Mouse (Mus musculus) thymus, postnatal 14 days (tissue): Measurements from ENCODE around the gene Prpf6.
A peak's percentile ranks its signal among the peaks of the same experiment; 100 is the strongest.

Experiments used
- DNase-seq: peaks from one replicate; pipeline ENCODE4 v3.0.0; 2021

Gene Prpf6

DNA sequence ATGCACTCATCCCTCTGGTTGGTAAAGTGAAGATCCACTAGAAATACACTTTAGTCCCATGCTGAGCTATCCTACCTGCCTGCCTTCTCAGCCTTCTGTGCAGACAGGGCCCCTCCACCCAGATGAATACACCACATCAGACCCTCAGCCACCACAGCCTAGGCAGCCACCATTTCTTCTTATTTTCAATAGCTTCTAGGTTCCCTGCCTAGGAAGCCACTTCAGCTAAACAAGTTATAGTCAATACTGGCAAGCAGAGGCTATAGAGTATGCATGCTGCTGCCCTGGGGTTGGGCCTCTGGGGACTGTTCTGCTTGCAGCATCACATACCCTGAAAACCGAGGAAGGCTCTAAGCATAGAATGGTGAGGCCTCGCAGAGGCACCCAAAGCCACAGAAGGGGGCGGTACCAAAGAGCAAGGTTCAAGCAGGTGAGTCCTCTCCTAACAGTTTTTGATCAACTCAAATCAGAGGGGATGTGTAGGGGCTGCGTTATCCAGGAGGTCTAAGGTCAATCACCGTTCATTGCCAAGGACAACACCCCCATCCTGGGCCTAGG, at the start of gene Prpf6:
Gene Prpf6 (plus strand): TSS at position 341 of the 558 bp plus-strand sequence.
- peak; percentile 68 for DNase-seq

DNA sequence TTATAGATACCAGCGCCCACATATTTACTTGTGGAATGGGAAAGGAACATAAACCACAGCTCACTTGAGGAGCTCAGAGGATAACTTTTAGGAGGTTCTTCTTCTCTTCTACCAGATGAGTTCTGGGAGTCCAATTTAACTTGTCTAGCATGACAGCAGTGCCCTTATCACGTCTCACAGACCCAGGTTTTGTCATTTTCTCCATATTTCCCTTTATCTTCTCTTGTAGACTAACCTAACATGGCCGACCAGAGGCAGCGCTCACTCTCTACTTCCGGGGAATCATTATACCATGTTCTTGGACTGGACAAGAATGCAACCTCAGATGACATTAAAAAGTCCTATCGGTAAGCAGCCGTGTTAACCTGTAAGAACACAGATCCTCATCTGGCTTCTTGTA, 45.5 kb upstream of the Prpf6 start:
- DNase-seq: no peak

DNA sequence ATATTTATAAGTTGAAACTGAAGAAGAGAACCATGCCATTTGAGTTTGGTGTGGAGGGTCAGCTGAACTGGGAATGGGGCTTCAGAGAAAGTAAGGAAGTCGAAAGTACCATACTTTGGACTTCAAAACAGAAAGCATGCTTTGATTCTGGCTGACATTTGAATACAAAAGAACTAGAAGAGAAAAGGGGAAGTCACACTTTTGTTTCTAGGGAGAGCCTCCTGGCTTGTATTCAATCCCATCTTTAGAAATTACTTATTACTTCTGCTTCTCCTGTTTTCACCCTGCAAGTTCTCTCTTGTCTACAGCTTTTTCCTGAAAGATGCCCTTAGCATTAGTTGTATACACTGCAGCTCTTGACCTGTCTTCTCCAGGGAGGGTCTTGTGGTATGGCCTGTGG, 43.4 kb upstream of the Prpf6 start:
- DNase-seq: no peak

DNA sequence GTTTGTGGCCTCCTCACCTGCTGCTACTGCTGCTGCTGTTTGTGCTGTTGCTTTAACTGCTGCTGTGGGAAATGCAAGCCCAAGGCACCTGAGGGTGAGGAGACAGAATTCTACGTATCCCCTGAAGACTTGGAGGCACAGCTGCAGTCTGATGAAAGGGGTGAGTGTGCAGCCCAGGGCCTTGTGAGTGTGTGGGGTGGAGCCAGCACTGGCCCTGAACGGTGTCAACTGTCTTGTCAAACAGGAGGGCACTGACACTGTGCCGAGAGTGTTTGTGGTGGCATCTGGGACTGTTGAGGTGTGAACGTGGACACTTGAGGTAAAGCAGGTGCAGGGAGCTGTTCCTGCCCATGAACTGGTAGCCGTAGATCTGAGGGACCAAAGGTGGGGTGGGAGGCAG, 43.0 kb upstream of the Prpf6 start:
- no peak for DNase-seq

GRCm38 (mm10) chr2:181550233-181550632, 41.4 kb upstream of the Prpf6 start:
- no peak for DNase-seq

GRCm38 (mm10) chr2:181553772-181554171, 37.9 kb upstream of the Prpf6 start:
- no peak for DNase-seq

GRCm38 (mm10) chr2:181567338-181567737, 24.3 kb upstream of the Prpf6 start:
- DNase-seq: no peak

GRCm38 (mm10) chr2:181568272-181569008, 23.2 kb upstream of the Prpf6 start:
- peak; percentile 66 for DNase-seq

DNA sequence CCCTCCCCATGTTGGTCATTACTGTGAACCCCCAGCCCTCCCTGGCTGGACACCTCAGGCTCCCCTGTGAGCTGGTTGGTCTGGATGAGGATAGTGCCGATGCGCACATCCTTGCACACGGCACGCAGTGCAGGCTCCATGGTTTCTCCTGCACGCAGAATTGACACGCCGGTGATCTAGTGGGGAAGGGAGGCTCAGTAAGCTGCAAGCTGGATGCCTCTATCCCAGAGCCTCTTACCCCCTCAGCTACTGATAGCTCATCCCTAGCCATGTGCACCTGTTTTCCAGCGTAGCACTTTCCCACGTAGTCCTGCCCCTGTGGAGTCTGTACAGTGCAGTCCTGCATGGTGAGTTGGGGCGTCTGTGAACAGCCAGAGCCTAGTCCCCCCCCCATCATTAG, 21.8 kb upstream of the Prpf6 start:
- no peak for DNase-seq

GRCm38 (mm10) chr2:181570375-181570774, 21.3 kb upstream of the Prpf6 start:
- DNase-seq: no peak

DNA sequence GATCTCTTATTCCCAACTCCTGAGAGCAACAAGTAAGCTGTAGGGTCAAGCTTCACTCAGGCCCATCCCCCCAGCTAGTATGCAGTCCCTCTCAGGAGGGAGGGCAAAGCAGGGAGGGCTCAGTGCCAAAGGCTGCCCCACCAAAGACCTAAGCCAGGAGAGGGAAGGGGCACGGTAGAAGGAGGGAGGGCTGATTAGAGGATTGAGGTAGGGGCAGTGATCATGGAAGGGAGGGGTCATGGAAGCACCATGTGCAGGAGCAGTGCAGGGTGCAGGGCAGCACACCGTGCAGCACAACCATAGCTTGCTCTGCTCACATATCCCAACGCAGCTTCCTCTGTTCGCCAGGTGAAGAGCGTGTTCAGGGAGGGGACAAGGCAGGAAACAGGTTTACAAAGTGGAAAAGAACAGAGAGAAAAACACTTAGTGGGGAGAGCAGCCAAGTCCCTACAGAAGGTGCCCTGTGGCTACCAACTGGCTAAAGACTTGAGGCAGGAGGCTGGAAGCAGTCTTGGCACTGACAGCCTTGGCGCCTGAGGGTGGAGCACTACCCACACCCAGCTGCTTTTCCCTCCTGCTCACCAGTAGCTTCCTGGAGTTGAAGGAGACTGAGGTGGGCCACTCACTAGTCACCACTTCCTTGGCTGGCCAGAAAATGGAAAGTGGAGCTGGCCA, 20.6 kb upstream of the Prpf6 start:
- DNase-seq: no peak

- DNase-seq: no peak
Measured at GRCm38 (mm10) chr2:181571941-181572670, 19.6 kb upstream of the Prpf6 start.

- DNase-seq: no peak
Measured at GRCm38 (mm10) chr2:181572921-181573920, 18.4 kb upstream of the Prpf6 start.

DNA sequence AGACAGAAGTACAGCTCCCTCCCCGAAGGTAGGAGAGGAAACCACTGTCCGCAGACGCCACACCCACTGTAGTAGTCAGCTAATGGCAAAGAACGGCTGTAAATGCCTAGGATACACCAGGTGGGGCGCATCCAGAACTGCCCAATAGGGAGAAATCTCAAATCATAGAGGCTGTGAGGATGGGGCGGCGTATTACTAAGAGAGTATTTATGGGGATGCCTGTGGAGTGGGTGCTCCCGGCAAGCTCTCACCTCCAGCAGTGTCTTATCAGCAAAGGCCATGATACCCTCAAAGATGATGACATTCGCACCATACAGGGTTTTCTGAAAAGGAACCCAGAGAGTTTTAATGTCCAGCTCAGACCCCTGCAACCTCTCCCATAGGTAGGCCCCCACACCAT, 17.7 kb upstream of the Prpf6 start:
- no peak for DNase-seq

GRCm38 (mm10) chr2:181574921-181575545, 16.6 kb upstream of the Prpf6 start:
- DNase-seq: no peak

DNA sequence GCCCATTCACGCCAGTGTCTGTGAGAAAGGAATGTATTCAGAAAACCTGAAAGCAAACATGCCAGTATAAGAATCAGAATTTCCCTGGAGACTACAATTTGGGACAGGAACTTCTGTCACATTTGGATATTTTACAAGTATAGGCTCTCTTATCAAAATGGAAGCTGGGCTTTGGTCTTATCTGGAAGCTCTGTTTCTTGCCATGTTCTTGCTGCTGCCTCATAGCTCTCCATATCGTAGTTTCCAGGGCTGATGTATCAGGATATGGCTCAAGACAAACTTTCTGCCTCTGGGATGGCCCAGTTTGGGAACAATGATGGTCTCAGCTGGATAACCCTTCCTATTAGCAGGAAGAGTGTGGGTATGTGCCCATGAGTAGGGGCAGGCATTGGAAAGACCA, 15.1 kb upstream of the Prpf6 start:
- no peak for DNase-seq

DNA sequence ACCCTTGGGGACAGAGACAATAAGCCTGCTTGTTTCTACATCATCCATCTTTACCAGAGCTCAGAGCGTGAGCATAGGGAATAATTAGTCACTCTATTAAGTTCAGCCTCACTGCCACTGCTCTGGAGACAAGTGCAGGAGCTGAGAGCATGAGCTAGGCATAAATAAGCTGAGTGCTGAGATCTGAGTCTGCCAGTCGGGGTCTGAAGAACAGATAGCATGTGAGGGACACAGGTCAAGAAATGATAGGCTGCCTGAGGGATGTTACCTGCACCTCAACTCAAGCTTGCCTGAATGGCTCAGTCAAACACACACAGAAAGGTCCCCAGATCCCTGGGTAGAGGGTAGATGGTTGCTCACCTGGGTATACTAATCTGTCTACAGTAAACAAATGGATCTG, 14.5 kb upstream of the Prpf6 start:
- DNase-seq: no peak

- no peak for DNase-seq
Measured at GRCm38 (mm10) chr2:181577981-181578581, 13.6 kb upstream of the Prpf6 start.

GRCm38 (mm10) chr2:181578790-181579618, 12.7 kb upstream of the Prpf6 start:
- DNase-seq: no peak

DNA sequence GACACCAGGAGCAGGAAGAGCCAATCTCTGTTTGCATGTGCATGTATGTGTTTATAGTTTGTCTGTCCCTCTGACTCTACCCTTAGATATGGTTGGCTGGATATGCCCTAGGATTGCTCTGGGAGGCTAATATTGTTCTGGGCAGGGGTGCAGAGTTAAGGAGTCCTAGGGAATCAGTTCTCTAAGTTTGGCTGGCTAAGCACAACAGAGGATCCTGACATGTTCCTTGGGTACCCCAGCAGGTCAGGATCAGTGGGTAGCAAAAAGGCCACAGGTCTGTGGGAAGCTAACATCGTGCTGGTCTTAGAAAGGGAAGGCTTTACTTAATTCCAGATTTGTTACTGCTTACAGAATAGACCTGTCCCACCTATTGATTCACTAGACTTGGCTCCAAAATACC, 12.0 kb upstream of the Prpf6 start:
- no peak for DNase-seq
